Mouse (Mus musculus) CH12.LX (cell line): ENCODE results near the gene Cmya5. TPM values are rescaled to one million over a fixed set of nuclear protein-coding genes. Genes with fewer than 3 reads are reported as not detected.

Source experiments
- DNase-seq: peaks from one replicate; pipeline ENCODE4 v3.0.0-alpha.2; 2013; ENCODE audit errors: extremely low read depth
- H3K27ac ChIP-seq: 2 replicates; pipeline ENCODE4 v1.5.1; 2012; ENCODE audit warnings: low read depth, mild to moderate bottlenecking, control low read depth, moderate library complexity; ENCODE audit not compliant: insufficient read depth
- H3K27me3 ChIP-seq: replicated peaks from 2 replicates; pipeline ENCODE3; 2012; ENCODE audit warnings: inconsistent platforms
- H3K36me3 ChIP-seq, 2 experiments: replicated peaks in 1 of 2; 2 replicates each; pipeline versions ENCODE3 to v1.6.1; 2012; ENCODE audit warnings: inconsistent platforms in 1 of 2, low read length in 1 of 2, mild to moderate bottlenecking in 1 of 2, mixed read lengths in 1 of 2, moderate library complexity in 1 of 2; ENCODE audit not compliant: control insufficient read depth in 1 of 2, insufficient read depth in 1 of 2
- H3K4me1 ChIP-seq, 2 experiments: 2 replicates each; pipeline ENCODE4 v1.6.1; 2012; ENCODE audit warnings: inconsistent platforms in 1 of 2, moderate library complexity in 1 of 2; ENCODE audit not compliant: insufficient read depth in 2 of 2, control insufficient read depth in 1 of 2
- H3K4me2 ChIP-seq: 2 replicates; pipeline ENCODE4 v1.6.1; 2012; ENCODE audit warnings: low read depth, mild to moderate bottlenecking, control low read depth; ENCODE audit not compliant: poor library complexity, insufficient read depth, severe bottlenecking
- H3K4me3 ChIP-seq, 3 experiments: fragments of 150-350 bp in 1 of 3; sonication (generic) in 1 of 3; replicated peaks in 1 of 3; 2 replicates each; pipeline versions ENCODE3 to v1.5.1; 2011 to 2012; ENCODE audit warnings: low read depth in 2 of 3, low read length in 2 of 3, mild to moderate bottlenecking in 2 of 3, moderate library complexity in 2 of 3, control low read depth in 1 of 3, improper control_type of control experiment in 1 of 3, inconsistent platforms in 1 of 3, mixed read lengths in 1 of 3; ENCODE audit not compliant: poor library complexity in 1 of 3
- H3K79me2 ChIP-seq: replicated peaks from 2 replicates; pipeline ENCODE4 v1.6.1; 2012; ENCODE audit warnings: mild to moderate bottlenecking, moderate library complexity; ENCODE audit not compliant: control insufficient read depth, poor library complexity, insufficient read depth, severe bottlenecking; ENCODE audit errors: extremely low read depth
- H3K9ac ChIP-seq: 2 replicates; pipeline ENCODE4 v1.6.1; 2012; ENCODE audit warnings: low read depth, mild to moderate bottlenecking, control low read depth, moderate library complexity; ENCODE audit not compliant: insufficient read depth
- H3K9me3 ChIP-seq: replicated peaks from 2 replicates; pipeline ENCODE3; 2012; ENCODE audit warnings: low read length, inconsistent platforms, mixed read lengths
- ELF1 ChIP-seq: IDR thresholded peaks from 2 replicates; pipeline ENCODE4 v1.6.1; 2014; ENCODE audit warnings: low read depth, mild to moderate bottlenecking, inconsistent platforms, low read length, improper control_type of control experiment
- JUN ChIP-seq: IDR thresholded peaks from 2 replicates; pipeline ENCODE4 v1.6.1; 2011; ENCODE audit warnings: low read depth, mild to moderate bottlenecking, low read length, improper control_type of control experiment, moderate library complexity; ENCODE audit not compliant: insufficient read depth
- MAZ ChIP-seq: IDR thresholded peaks from 2 replicates; pipeline ENCODE4 v1.6.1; 2012; ENCODE audit warnings: low read depth, mild to moderate bottlenecking, inconsistent platforms, low read length, improper control_type of control experiment, moderate library complexity
- MEF2A ChIP-seq: IDR thresholded peaks from 2 replicates; pipeline ENCODE4 v1.6.1; 2014; ENCODE audit warnings: low read depth, mild to moderate bottlenecking, inconsistent platforms, low read length, improper control_type of control experiment, borderline replicate concordance
- NELFE ChIP-seq: IDR thresholded peaks from 2 replicates; pipeline ENCODE4 v1.6.1; 2011; ENCODE audit warnings: low read depth, low read length, improper control_type of control experiment
- NRF1 ChIP-seq: IDR thresholded peaks from 2 replicates; pipeline ENCODE4 v1.6.1; 2014; ENCODE audit warnings: low read depth, mild to moderate bottlenecking, inconsistent platforms, low read length, improper control_type of control experiment, moderate library complexity
- RAD21 ChIP-seq: IDR thresholded peaks from 2 replicates; pipeline ENCODE4 v1.6.1; 2011; ENCODE audit warnings: low read depth, mild to moderate bottlenecking, low read length, improper control_type of control experiment, moderate library complexity
- SIN3A ChIP-seq: IDR thresholded peaks from 2 replicates; pipeline ENCODE4 v1.6.1; 2012; ENCODE audit warnings: low read length, improper control_type of control experiment, inconsistent platforms
- USF2 ChIP-seq: conservative IDR thresholded peaks from 2 replicates; pipeline ENCODE4 v1.6.1; 2011; ENCODE audit warnings: low read depth, low read length, improper control_type of control experiment
- ZC3H11A ChIP-seq: IDR thresholded peaks from 2 replicates; pipeline ENCODE4 v1.6.1; 2012; ENCODE audit warnings: low read depth, mild to moderate bottlenecking, inconsistent platforms, low read length, improper control_type of control experiment
- ZKSCAN1 ChIP-seq: IDR thresholded peaks from 2 replicates; pipeline ENCODE4 v1.6.1; 2012; ENCODE audit warnings: low read depth, inconsistent platforms, low read length, improper control_type of control experiment, borderline replicate concordance
- dilution Hi-C: fragments of 300-500 bp; cut with MboI; formaldehyde crosslinking; loops from 2 replicates; pipeline ENCODE4 v1.14.3; 2020; ENCODE audit warnings: low sequenced_read_pairs; ENCODE audit not compliant: extremely low pct_unique_long_range_greater_than_20kb, extremely low pct_ligation_motif_present
- in situ Hi-C: fragments of 300-500 bp; cut with MboI; formaldehyde crosslinking; loops from 3 replicates; pipeline ENCODE4 v1.14.3; 2019; ENCODE audit warnings: low sequenced_read_pairs, low pct_ligation_motif_present, low pct_unique_long_range_greater_than_20kb, mixed read lengths
- polyA plus RNA-seq: library from polyadenylated mRNA; unstranded; fragments of >175 nt; gene quantifications from 2 replicates; pipeline ENCODE4 v1.2.1, GENCODE M21; 2012; ENCODE audit warnings: low read depth; ENCODE audit not compliant: insufficient read length
- total RNA-seq, 2 experiments: library from RNA; depleted of rRNA; stranded (reverse); fragments of 300-350 nt in 1 of 2; fragments of >200 nt in 1 of 2; gene quantifications; 2 replicates each; pipeline ENCODE4 v1.2.3; 2012 to 2014

The Cmya5 gene
- total and polyA plus RNA-seq, 3 experiments = 0.19 to 0.59 (median 0.34) TPM

DNA sequence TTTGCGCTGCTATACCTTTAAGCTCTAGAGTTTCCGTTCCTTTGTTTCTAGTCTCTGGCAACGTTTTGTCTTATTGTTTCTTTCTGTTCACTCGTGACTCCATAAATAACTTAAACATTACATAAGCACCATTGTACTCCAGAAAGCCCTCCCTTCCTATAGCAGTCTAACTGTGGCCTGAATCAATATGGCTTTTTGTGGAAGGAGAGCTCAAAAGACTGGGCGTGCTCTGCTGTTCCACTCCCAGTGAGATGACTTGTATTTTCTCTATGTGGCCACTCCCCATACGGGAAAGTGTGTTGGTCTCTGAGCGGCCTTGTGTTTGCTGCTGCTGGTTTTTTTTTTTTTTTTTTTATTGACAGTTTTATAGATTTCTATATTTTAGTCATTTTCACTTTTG is 27.3 kb downstream of the Cmya5 start:
- in situ Hi-C loops = no loop called here
- Histone ChIP-seq H3K9ac (no peak overlapping the region), H3K9me3 (peaks cover 5% of the 10 kb centered on the region)
- dilution Hi-C loops = no loop called here
- TF ChIP-seq RAD21 (no peak), JUN (no peak)
- TF ChIP-seq, all 38 proteins: peak for 0
- no peak for DNase-seq
- Histone ChIP-seq H3K27me3 (no peaks in the 10 kb centered on the region), H3K4me2 (no peak overlapping the region), H3K4me3 (no peak overlapping the region), H3K79me2 (no peaks in the 10 kb centered on the region), H3K27ac (no peak overlapping the region), H3K36me3 (peaks cover 2 to 3% of the 10 kb centered on the region in 2 experiments), H3K4me1 (peaks cover 0 to 6% of the 10 kb centered on the region in 2 experiments; a peak in 2 of 4 replicates)

DNA sequence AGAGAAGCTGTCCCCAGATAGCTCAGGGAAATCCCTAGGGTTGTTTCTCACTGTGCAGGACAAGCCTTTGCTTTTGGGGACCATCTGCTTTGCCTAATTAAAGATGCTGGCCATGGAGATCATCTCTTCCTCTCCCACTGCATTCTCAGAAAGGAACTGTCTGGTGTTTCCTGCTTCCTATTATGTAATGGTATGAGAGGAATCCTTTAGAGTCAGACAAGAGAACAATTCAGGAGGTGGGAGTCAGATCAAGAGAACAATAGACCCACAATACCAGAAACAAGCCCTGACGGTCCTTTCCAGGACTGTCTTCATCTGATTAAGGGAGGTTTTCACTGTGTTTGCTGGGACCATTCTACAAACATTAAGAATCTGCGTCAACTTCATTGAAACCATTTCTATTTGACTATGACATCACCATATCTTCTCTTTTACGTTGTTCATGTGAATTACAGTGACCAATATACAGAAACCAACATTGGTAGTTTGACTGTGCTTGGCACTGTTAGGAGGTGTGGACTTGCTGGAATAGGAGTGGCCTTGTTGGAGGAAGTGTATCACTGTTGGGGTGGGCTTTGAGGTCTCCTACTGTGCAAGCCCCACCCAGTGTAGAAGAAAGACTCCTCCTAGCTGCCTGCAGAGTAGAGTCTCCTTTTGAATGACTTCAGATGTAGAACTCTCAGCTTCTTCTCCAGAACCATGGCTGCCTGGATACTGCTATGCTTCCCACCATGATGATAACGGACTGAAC is 42.0 kb downstream of the Cmya5 start:
- TF ChIP-seq SIN3A = no peak
- no peaks in the 10 kb centered on the region for H3K27me3 ChIP-seq
- no peak overlapping the region for H3K27ac ChIP-seq
- dilution Hi-C loops = no loop called here
- H3K4me1 ChIP-seq = peaks cover 0 to 7% of the 10 kb centered on the region in 2 experiments; a peak in 1 of 4 replicates
- H3K9me3 ChIP-seq = no peaks in the 10 kb centered on the region
- DNase-seq = no peak
- no peak overlapping the region for H3K4me3 ChIP-seq
- no peak overlapping the region for H3K9ac ChIP-seq
- H3K79me2 ChIP-seq = peaks cover 4% of the 10 kb centered on the region; the same call in 1 of the 2 replicates
- no peak overlapping the region for H3K4me2 ChIP-seq
- H3K36me3 ChIP-seq = peaks cover 16 to 22% of the 10 kb centered on the region in 2 experiments
- in situ Hi-C loops = no loop called here

DNA sequence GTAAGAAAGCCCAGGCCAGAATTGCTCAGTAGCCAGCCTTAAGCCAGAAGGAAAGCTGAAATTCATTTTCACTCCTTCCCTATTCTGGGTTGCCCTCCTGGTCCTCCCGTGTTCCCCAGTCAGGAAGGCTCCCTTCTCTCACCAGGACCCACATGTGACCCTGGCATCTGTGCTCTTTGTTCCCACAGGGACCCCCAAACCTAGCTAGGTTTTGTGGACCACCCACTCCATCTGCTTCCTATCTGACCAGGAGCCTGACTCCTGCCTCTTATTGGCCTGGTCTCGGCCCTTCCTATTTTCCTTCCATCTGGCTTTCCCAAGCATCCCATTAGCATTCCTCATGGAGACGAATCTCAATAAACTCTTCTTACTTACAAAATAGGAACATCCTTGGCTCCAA is 45.9 kb downstream of the Cmya5 start:
- TF ChIP-seq MAZ (no peak), ZC3H11A (no peak), USF2 (no peak), ELF1 (no peak), ZKSCAN1 (no peak), NELFE (no peak), MEF2A (no peak), NRF1 (no peak)

More for the DNA sequence above, 45.9 kb downstream of the Cmya5 start:
- in situ Hi-C loops (no loop called here), dilution Hi-C loops (no loop called here)
- peaks cover 9% of the 10 kb centered on the region for H3K9me3 ChIP-seq
- no peaks in the 10 kb centered on the region for H3K27me3 ChIP-seq
- peaks cover 9% of the 10 kb centered on the region for H3K79me2 ChIP-seq
- DNase-seq = no peak
- peaks cover 12 to 33% of the 10 kb centered on the region in 2 experiments for H3K36me3 ChIP-seq
- H3K9ac ChIP-seq = no peak overlapping the region
- no peak overlapping the region for H3K4me2 ChIP-seq
- H3K27ac ChIP-seq = no peak overlapping the region
- H3K4me3 ChIP-seq = no peak overlapping the region
- peaks cover 17 to 44% of the 10 kb centered on the region in 2 experiments for H3K4me1 ChIP-seq
